Mouse (Mus musculus): ENCODE data around the gene Cpne7. TPM values are rescaled to one million over a fixed set of nuclear protein-coding genes. Genes with fewer than 3 reads are reported as not detected.
"Not testable (repeated sequence)": the region's sequence is repeated elsewhere in the genome, so short reads cannot be mapped to it uniquely, and the experiment has no call there.

The Cpne7 gene
- under 1 TPM in 1 of 2 experiments, not detected in 1; 0.13 TPM for total RNA-seq (2021)
- long read RNA-seq, experiment 1, result 0 reads
- long read RNA-seq, experiment 2, result 0 reads

DNA sequence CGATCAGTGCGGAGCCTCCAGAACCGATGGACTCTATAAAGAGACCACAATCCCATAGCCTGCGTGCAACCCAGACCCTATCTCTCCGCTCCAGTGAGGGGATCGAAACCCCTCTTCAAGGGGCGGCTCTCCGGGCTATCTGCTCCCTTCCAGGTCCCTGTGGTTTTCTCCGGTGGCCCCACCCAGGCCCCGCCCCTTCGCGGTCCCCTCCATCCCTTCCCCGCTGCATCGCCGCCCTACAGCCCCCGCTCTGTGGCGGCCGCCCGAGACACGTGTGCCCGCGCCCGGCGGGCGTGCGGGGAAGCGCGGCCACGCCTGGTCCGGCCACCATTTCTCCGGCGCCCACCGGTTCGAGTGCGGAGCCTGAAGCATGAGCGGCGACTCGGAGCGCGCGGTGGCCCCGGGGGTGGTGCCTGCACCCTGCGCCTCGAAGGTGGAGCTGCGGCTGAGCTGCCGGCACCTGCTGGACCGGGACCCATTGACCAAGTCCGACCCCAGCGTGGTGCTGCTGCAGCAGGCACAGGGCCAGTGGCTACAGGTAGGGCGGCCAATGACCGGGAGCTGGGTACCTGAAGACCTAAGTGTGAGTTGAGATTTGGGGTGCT is at the start of gene Cpne7:
Cpne7 (plus strand) TSS at position 248 of the 605 bp plus-strand sequence.
- no peak for DNase-seq

DNA sequence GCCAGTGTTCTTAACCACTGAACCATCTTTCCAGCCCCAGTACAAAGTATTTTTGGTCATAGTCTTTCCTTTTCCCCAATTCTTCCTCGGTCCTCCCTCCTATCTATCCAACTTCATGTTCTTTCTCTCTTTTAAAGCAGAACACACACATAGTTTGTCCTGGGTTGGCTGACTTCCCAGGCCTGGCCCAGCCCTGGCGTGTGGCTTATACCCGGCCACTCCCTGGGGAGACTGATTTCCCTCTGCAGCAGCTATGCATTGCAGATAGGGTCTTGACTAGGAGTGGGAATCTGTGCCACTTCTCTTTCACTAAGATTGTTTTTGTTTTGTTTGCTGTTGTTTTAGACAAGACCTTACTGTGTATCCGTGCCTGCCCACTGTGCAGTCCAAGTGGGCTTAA is 46.0 kb upstream of the Cpne7 start:
- DNase-seq, result no peak

DNA sequence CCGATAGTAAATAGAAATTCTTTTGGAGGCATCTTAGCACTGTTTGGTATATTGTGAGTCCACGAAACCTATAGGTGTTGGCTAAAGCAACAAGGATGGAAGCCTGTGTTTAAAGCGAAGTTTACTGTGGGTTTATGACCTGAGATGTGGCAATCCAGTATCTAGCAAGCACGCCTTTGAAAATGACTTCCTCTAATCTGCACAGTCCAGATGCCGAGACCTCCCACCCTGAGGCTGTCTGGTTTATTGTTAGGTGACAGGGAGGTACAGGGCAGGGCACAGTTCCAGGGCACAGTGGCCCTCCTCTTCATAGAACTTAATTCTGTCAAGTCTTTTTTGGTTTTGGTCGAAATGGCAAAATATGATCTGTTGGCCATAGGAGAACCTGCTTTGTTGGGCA is 40.0 kb upstream of the Cpne7 start:
- no peak for DNase-seq

DNA sequence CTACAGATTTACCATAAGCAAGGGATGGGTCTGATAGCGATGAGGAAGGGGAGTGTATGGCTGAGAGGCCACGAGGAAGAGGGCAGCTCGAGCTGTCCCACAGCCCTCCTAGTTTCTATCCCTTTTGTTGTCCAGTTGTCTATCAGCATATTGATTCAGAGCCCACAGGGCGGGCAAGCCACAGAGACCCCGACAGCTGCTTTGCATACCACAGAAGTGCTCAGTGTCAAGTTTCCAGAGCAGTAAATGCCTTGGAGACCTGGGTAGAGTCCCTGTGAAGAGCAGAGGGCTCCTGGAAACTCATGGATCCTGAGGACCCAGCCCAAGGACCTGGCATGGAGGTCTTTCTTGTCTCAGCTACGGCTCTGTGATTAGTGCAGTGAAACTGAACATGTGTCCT is 34.2 kb upstream of the Cpne7 start:
- no peak for DNase-seq

DNA sequence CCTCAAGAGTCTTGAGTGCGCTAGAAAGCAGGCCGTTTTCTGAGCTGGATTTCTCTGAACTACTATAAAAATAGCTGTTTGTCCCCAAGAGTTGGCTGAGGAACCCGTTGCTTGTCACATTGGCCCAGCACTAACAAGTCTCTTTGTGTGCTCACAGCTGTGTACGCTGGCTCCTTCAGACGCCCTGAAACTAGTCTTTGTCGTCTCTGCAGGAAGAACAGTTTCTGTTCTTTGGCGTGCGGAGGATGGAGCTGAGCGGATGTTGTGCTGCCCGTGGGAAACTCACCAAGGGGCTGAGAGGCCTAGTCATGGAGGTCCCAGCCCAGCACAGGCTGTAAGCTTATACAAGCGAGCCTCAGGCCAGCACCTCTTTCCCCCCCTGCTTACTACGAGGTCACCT is 33.6 kb upstream of the Cpne7 start:
- no peak for DNase-seq

DNA sequence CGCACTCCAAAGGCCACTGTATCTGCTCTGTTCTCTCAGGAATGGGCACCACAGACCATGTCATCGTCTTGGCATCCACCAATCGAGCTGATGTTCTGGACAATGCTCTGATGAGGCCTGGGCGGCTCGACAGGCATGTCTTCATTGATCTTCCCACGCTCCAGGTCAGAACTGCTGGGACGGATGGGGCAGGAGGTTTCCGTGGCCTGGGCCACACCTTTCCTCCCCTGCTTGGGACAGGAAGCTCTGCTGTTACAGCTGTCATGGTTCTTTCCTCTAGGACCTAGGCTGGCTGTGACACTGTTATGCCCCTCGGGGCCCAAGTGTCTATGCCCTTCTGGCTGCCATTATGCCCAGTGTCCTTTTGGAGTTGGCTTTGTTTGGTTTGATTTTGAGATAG is 29.9 kb upstream of the Cpne7 start:
- no peak for DNase-seq

DNA sequence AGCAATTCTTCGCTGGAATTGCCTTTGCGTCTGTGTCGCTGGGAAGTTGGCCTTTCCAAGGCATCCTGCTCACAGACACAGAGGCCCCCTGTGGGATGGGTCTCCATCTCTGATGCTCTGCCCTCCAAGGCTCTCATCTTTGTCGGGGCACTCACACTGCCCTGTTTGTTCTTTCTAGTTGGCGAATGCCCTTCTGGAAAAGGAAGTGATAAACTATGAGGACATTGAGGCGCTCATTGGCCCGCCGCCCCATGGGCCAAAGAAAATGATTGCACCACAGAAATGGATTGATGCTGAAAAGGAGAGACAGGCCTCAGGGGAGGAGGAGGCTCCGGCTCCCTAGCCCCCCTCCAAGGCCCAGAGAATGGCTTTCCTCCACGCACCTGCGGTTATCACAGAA is 20.0 kb upstream of the Cpne7 start:
- no peak for DNase-seq

DNA sequence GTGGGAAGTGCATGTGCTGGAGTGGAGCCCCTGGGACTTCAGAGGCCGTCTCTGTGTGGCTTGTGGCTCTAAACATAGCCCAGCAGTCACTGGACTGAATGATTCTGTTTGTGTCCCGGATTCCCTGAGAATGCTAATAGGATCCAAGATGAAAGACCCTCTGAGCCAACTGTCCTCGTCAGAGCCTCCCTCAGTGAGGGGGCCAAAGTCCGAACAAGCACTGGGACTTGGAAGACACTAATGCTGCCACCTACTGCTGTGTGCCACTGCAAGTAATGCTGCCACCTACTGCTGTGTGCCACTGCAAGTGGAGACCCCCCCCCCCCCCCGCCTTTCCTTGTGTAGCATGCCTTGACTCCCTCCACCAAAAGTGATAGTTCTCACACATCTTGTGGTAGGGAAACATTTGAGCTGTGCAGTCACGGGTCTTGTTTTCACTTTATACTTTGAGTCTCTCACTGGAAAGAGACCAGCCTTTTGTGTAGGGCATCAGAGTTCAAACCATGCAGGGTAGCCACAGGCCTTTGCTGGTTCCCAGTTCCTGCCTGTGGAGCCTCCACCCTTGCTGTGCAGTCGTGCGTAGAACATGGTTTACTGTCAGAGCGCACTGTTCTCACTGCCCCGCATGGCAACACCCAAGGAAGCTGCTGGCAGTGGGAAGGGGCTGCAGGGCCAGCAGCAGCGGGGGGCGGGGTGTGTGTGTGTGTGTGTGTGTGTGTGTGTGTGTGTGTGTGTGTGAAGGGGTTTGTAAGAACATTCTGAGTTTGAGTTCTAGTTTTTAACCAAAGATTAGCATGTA is 19.2 kb upstream of the Cpne7 start:
- no peak for DNase-seq

DNA sequence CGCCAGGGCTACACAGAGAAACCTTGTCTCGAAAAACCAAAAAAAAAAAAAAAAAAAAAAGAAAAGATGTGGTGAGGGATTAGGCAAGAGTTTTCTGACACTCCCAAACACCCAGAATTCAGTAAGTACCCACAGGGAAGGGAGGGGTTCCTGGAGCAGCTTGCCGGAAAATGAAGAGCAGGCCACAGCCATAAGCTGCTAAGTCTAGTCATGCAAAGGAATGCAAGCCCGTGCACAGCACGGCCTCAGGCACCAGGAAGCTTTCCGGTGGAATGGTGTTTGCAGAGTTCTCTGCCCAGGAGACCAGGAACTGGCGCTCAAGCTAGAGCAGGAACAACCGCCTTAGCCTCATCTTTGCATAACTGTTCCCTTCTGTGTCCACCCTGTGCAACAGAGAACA is 16.9 kb upstream of the Cpne7 start:
- DNase-seq, result no peak

DNA sequence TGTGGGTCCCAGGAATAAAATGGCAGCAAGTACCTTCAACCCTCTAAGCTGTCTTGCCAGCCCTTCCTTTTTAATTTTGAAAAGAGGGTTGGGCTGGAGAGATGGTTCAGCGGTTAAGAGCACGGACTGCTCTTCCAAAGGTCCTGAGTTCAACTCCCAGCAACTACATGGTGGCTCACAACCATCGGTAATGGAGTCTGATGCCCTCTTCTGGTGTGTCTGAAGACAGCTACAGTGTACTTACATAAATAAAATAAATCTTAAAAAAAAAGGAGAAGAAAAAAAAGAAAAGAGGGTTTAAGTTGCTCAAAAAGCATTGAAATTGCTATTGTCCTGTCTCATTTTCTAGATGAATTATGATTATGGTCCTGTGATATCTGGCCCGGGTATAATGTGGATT is 15.9 kb upstream of the Cpne7 start:
- DNase-seq, result no peak

DNA sequence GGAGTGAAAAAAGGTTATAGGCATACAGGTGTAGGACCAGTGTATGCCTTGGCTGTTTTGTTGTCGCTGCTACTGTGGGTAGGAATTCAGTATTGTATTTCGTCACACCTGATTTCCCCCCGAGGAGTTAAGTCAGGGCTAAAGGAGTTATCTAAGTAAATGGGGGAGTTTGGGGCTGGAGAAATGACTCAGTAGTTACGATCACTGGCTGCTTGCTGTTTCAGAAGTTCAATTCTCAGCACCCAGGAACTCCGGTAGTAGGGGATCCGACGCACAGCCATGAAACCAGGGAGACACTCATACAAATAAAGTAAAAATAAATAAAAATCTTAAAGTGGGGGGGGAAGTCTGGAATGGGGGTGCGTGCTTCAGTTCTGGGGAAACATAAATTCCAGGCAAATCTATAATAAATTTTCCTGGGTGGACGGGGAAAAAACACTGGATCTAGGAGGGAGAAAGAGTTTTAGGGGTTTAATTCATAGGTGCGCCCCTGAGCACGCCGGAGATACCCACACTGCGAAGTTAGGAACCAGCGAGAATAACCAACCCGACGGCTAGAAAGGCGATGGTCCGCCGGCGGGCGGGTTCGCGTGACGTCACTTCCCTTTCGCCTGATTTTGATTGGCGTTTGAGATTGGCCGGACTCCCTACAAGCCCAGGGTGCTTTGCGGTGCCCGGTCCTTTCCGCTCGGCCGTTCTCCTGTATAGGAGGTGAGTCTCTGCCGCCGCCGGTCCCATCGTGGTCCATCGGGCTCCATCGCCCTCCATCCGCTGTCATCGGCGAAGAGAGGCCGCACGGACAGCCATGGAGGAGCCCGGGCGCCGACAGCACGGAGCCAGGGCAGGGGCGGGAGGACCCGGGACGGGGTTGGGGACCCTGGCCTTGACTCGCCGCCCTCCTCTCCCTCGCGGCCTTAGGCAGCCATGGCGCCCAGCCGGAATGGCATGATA is 15.2 kb upstream of the Cpne7 start, which contains the start of gene Rpl13:
Rpl13 (plus strand) TSS at position 616 of the 951 bp plus-strand sequence.
- peak; percentile 96 for DNase-seq

DNA sequence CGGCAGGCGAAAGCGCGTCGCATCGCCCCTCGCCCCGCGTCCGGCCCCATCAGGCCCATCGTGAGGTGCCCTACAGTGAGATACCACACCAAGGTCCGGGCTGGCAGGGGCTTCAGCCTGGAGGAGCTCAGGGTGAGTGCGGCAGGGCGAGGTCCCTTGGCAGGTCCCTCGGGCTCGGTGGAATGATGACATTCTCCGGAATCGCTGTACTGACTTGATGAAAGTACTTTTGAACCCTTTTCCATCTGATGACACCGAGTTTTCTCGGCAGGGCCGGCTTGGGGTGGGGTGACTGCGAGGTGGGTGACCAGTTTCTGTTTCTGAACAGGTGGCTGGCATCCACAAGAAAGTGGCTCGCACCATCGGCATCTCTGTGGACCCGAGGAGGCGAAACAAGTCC is 14.3 kb upstream of the Cpne7 start:
- not testable (repeated sequence) for DNase-seq

DNA sequence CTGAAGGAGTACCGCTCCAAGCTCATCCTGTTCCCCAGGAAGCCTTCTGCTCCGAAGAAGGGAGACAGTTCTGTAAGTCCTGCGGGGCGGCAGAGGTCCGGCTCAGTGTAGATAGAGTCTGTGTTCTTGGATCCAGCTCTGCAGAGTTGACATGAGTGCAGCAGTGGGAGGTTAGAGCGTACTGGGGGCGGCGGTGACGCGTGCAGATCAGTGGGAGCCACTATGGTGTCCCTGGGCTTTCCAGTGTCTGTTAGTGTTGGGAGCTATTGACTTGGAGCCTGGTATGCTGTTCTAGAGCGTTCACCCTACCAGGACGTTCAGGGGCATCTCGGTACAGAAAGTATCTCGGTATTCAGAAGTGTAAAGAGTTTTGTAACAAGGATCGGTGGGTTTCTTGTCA is 13.9 kb upstream of the Cpne7 start:
- DNase-seq, result no peak

DNA sequence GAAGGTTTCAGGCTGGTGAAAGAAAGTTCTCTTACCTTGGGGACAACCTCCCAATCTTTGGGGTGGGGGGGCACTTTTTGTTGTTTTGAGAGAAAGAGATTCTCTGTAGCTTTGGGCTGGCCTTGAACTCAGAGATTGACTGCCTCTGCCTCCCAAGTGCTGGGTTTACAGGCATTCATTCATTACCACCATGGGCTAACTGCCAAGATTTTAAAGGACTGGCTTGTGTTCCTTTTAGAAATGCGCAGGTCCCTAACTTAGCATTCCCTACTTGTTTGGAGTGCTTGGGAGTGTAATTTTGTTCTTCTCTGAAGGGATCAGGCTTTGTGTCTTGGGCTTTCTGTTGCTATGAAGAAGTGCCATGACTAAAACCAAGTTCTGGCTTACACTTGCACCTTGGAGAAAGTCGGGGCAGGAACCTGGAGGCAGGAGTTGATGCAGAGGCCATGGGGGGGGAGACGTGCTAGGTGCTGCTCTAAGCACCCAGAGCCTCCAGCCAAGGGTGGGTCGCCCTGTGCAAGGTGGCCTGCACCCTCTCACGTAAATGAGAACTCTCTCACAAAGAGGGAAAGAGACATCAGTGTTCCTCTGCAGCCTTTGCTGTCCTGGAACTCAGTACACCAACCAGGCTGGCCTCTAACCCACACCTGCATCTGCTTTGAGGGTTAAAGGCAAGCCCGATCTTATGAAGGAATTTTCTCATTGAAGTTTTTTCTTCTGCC is 13.0 kb upstream of the Cpne7 start:
- DNase-seq, result no peak

DNA sequence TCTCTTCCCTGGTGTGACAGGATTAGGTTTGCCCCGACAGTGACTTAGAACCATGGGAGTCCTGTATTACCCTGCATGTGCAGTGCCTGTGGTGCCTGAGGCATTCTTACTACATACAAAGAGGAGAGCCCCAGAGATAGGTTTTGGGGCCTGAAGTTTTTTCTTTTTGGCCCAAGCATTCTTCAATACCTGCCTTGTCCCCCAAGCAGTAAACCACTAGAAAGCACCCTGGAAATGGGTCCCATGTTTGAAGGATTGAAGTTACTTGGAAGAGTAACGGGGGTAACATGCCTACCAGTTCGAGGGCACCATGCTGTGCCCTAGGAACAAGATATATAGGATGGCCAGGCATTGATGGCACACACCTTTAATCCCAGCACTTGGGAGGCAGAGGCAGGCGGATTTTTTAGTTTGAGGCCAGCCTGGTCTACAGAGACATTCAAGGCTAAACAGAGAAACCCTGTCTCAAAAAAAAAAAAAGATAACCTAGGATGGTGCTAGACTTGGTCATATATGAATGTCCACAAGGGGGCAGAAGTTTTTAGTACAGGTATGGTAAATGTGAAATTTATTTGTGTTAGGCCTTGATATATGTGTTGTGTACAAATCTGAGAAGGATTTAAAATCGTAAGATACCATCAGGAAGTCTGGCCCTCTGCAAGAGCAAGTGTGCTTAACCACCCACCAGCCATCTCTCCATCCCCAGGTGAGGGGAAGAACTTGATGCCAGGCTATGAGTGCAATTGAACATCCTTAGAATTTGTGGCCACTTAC is 11.4 kb upstream of the Cpne7 start:
- no peak for DNase-seq

DNA sequence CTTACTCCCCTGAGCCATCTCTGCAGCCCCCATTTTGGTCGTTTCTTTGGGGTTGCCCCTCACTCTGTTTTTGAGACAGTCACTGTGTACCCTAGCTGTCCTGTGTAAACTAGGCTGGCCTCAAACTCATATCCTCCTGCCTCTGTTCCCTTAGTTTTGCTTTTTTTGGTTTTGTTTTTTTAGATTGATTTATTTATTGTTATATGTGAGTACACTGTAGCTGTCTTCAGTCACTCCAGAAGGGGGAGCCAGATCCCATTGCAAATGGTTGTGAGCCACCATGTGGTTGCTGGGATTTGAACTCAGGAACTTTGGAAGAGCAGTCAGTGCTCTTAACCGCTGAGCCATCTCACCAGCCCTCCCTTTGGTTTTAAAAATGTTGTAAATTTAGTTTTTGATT is 10.6 kb upstream of the Cpne7 start:
- no peak for DNase-seq

DNA sequence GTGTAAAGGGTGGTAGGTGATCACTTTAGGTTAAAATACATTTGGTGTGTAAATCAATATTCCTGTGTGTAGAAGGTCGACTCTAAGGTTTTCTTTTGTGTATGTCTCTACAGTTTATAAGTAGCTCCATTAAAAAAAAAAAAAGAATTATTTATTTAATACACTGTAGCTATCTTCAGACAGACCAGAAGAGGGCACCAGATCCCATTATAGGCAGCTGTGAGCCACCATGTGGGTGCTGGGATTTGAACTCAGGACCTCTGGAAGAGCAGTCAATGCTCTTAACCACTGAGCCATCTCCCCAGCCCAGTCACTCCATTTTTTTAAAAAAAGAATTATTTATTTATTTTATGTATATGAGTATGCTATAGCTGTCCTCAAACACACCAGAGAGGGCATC is 9.2 kb upstream of the Cpne7 start:
- DNase-seq, result no peak

DNA sequence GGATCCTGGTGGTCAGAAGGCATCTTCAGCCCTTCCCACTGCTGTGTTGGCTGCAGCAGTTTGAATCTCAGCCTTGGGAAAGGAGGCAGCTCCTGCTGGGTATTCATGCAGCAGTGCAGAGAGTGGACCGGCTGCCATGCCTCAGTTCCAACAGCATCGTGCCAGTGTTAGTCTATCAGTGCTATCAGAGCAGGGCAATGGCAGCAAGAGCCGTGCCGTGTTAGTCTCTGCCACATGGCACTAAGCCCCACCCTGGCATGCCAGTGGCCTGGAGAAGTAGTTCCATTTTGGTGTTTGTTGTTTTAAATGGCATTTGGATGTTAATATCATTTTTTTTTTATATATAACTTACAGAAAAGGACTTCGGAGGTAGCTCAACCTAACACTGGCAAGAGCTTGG is 8.2 kb upstream of the Cpne7 start:
- DNase-seq, result no peak

DNA sequence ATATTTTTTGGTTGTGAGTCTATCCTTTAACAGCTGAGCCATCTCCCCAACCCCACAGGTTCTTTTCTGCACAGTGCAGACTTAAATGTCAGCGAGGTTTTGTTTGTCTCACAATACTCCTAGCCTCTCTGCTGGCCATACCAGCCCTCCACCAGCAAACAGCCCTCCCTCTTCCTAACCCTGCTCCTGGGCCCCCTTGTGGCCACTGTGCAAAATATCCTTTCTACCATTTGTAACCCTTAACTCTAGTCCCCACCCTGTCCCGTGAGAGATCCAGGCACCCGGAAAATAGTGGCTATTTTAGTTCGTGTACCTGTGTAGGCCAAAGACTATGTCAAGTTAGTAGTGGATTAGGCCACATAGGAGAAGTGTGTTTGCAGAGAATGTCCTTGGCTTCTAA is 6.5 kb upstream of the Cpne7 start:
- DNase-seq, result no peak

DNA sequence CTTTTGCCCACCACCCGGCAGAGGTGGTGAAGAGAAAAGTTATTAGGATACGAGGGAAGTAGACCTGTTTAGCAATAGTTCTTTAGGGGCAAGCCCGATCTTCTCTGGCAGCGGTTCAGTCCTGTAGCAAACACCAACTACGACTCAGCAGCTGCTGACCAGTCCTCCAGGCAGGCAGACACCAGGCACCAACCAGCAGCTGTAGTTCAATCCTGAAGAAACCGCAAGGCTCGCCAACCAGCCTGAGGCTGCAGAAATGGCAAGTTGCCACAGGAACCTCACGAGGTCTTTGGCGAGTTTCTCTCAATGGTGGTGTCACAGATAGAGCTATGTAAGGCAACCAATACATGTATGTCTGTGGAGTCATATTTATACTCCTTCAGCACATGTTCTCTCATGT is 4.3 kb upstream of the Cpne7 start:
- DNase-seq, result no peak

DNA sequence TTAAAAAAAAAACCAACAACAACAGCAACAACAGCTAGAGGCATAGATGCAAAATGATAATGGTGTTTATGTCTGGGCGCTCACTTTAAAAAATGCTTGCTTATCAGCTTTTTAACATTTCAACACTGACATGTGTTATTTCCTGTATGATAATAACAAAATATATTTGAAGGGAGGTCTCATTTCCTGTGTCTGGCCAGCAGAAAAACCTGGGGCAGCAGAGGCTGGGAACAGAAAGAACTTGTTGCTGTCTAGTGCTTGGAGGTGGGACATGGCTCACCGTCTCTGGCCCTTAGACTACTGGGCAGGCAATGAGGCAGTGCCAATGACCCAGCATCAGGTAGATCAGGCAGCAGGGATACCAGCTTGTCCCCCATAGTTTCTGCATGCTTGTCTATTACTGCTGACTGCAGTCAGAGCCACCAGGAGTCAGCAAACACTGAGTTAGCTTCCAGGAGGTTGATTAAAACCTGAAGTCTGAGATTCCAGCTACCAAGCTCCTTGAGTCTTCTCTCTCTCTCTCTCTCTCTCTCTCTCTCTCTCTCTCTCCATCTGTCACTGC is 3.2 kb upstream of the Cpne7 start:
- DNase-seq, result no peak

Measured in gastrocnemius, postnatal 25 days (tissue).